Mouse (Mus musculus): ENCODE measurements around the gene Creld2. TPM values are rescaled to one million over a fixed set of nuclear protein-coding genes. Genes with fewer than 3 reads are reported as not detected.
A peak's percentile ranks its signal among the peaks of the same experiment; 100 is the strongest.

The Creld2 gene
- polyA plus RNA-seq, 1 experiment = 37.5 TPM

DNA sequence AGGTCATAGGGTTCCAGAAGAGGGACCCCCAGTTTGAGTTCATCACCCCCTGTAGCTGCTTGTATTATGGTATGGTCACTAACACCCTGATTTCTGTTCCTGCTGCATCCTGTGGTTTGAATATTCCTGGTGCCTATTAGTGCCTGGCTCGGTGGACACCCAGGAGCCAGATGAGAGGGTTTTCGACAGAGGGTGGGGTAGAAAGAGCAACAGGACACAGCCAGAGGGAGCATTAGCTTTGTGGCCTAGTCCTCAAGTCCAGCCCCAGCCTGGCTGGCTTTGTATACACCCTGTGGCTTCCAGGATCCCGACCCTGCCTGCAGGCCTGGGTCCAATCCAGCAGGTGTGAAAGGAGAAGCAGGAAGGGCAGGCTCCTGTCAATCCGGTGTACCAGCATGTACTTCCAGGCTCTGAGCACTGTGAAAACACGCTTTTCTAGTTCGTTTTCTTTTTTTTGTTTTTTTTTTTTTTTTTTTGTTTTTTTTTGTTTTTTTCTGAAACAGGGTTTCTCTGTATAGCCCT lies 36.5 kb downstream of the Creld2 start:
- Histone ChIP-seq H3K4me3 (replicated peaks; ENCODE audit: extremely low read depth, low read depth, low read length) (no peak overlapping the region), H3K4me1 (ENCODE audit: control insufficient read depth, insufficient read depth, low read length) (peaks cover 21% of the 10 kb centered on the region)
- no peak for DNase-seq
- 72% methylated on average over 6 of the region's 6 CpGs for WGBS
- no peak for TF ChIP-seq POLR2A (IDR thresholded peaks at IDR 0.05; ENCODE audit: borderline replicate concordance, extremely low read depth, low read depth, low read length)
- no peak for TF ChIP-seq CTCF (IDR thresholded peaks at IDR 0.05; ENCODE audit: insufficient read depth, low read length)

- H3K4me3 ChIP-seq (replicated peaks; ENCODE audit: extremely low read depth, low read depth, low read length) = no peak overlapping the region
- peak; percentile 9 for DNase-seq
- WGBS = 92% methylated on average over 5 of the region's 5 CpGs
- peaks cover 21% of the 10 kb centered on the region for H3K4me1 ChIP-seq (ENCODE audit: control insufficient read depth, insufficient read depth, low read length)
- TF ChIP-seq CTCF (IDR thresholded peaks at IDR 0.05; ENCODE audit: insufficient read depth, low read length) = no peak
- TF ChIP-seq POLR2A (IDR thresholded peaks at IDR 0.05; ENCODE audit: borderline replicate concordance, extremely low read depth, low read depth, low read length) = no peak
Observed at GRCm38 (mm10) chr15:88856613-88857012, 37.2 kb downstream of the Creld2 start.

DNA sequence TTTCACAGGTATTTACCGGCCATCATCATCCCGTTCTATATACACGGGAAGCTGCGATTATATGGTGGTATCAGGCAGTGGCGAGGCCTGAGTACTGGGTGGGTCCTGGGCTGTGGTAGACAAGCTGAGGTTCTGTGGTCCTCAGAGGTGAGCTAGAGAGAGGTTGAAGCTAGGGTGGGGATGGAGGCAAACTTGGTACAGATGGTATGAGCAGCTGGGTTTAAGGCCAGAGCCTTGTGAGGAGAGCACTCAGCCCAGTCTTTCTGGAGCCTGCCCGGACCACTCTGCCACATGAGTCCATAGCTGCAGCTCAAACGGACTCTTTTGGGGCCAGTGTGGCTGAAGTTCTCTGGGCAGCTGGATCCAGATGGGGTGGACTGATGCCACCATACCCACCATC lies 37.9 kb downstream of the Creld2 start:
- no peak for TF ChIP-seq CTCF (IDR thresholded peaks at IDR 0.05; ENCODE audit: insufficient read depth, low read length)
- TF ChIP-seq POLR2A (IDR thresholded peaks at IDR 0.05; ENCODE audit: borderline replicate concordance, extremely low read depth, low read depth, low read length) = no peak
- Histone ChIP-seq H3K4me1 (ENCODE audit: control insufficient read depth, insufficient read depth, low read length) (peaks cover 20% of the 10 kb centered on the region), H3K4me3 (replicated peaks; ENCODE audit: extremely low read depth, low read depth, low read length) (no peak overlapping the region)
- DNase-seq = no peak
- WGBS = 96% methylated on average over 7 of the region's 7 CpGs

GRCm38 (mm10) chr15:88858141-88858541 lies 38.7 kb downstream of the Creld2 start:
- TF ChIP-seq POLR2A (IDR thresholded peaks at IDR 0.05; ENCODE audit: borderline replicate concordance, extremely low read depth, low read depth, low read length) = no peak
- TF ChIP-seq CTCF (IDR thresholded peaks at IDR 0.05; ENCODE audit: insufficient read depth, low read length) = no peak
- no peak overlapping the region for H3K4me3 ChIP-seq (replicated peaks; ENCODE audit: extremely low read depth, low read depth, low read length)
- DNase-seq = no peak
- 67% methylated on average over 3 of the region's 3 CpGs for WGBS
- H3K4me1 ChIP-seq (ENCODE audit: control insufficient read depth, insufficient read depth, low read length) = peaks cover 20% of the 10 kb centered on the region

DNA sequence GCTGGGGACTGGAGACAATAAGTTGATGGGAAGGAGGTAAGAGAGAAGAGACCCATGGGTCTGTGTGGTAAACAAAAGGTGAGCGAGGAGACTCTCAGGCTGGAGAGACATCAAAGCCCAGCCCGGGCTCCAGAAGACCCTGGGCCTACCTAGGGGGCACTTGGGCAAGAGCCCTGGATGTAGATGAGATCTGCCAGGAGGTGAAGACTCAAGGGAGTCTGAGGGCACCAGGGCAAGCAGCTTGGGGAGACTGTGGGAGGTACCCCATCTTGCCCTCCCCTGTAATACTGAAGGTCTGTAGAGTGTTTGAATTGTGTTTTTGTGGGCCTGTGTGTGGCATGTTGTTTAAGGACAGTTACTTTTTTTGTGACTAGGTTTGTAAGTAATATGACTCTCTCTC lies 39.3 kb downstream of the Creld2 start:
- H3K4me1 ChIP-seq (ENCODE audit: control insufficient read depth, insufficient read depth, low read length) = peaks cover 20% of the 10 kb centered on the region
- TF ChIP-seq CTCF (IDR thresholded peaks at IDR 0.05; ENCODE audit: insufficient read depth, low read length) (no peak), POLR2A (IDR thresholded peaks at IDR 0.05; ENCODE audit: borderline replicate concordance, extremely low read depth, low read depth, low read length) (no peak)
- WGBS = 85% methylated on average over 2 of the region's 2 CpGs
- no peak for DNase-seq
- H3K4me3 ChIP-seq (replicated peaks; ENCODE audit: extremely low read depth, low read depth, low read length) = no peak overlapping the region

DNA sequence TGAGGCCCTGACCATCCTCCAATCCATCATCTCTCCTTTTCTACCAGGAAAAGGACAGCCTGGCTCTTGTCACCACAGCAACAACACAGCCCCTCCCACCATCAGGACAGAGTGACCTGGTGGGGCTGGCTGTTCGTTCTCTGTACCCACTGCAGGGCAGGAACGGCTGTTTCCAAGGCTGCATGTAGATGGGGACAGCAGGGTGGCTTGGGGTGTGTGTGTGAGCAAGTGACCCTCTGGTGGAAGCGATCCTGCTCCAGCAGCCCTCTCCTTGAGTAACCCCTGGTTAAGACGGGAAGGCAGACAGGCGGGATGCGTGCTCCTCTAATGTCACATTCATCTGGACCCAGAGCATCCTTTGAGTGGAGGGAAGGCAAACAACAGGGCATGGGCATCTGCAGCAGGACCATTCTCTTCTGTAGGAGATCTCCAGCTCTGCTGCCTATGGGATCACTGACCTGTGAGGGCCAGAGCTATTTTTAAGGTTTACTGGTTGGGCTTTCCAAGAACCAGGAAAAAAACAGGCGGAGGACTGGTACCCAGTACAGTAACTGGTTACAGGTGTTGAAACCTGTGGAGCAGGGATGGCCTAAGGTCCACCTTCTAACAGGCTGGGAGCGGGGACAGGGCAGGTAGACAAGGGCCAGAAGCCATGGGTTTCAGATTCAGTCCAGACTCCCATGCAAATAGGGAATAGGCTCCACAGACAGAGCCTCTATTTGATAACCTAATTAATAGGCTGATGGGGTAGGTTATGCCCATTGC lies 39.9 kb downstream of the Creld2 start:
- WGBS = 87% methylated on average over 8 of the region's 8 CpGs
- no peak for TF ChIP-seq POLR2A (IDR thresholded peaks at IDR 0.05; ENCODE audit: borderline replicate concordance, extremely low read depth, low read depth, low read length)
- no peak for TF ChIP-seq CTCF (IDR thresholded peaks at IDR 0.05; ENCODE audit: insufficient read depth, low read length)
- Histone ChIP-seq H3K4me3 (replicated peaks; ENCODE audit: extremely low read depth, low read depth, low read length) (no peak overlapping the region), H3K4me1 (ENCODE audit: control insufficient read depth, insufficient read depth, low read length) (peaks cover 20% of the 10 kb centered on the region)
- no peak for DNase-seq

GRCm38 (mm10) chr15:88860781-88861180 lies 41.3 kb downstream of the Creld2 start:
- DNase-seq = no peak
- no peak overlapping the region for H3K4me3 ChIP-seq (replicated peaks; ENCODE audit: extremely low read depth, low read depth, low read length)
- TF ChIP-seq CTCF (IDR thresholded peaks at IDR 0.05; ENCODE audit: insufficient read depth, low read length) = no peak
- no peak for TF ChIP-seq POLR2A (IDR thresholded peaks at IDR 0.05; ENCODE audit: borderline replicate concordance, extremely low read depth, low read depth, low read length)
- peaks cover 20% of the 10 kb centered on the region for H3K4me1 ChIP-seq (ENCODE audit: control insufficient read depth, insufficient read depth, low read length)
- 96% methylated on average over 3 of the region's 3 CpGs for WGBS

DNA sequence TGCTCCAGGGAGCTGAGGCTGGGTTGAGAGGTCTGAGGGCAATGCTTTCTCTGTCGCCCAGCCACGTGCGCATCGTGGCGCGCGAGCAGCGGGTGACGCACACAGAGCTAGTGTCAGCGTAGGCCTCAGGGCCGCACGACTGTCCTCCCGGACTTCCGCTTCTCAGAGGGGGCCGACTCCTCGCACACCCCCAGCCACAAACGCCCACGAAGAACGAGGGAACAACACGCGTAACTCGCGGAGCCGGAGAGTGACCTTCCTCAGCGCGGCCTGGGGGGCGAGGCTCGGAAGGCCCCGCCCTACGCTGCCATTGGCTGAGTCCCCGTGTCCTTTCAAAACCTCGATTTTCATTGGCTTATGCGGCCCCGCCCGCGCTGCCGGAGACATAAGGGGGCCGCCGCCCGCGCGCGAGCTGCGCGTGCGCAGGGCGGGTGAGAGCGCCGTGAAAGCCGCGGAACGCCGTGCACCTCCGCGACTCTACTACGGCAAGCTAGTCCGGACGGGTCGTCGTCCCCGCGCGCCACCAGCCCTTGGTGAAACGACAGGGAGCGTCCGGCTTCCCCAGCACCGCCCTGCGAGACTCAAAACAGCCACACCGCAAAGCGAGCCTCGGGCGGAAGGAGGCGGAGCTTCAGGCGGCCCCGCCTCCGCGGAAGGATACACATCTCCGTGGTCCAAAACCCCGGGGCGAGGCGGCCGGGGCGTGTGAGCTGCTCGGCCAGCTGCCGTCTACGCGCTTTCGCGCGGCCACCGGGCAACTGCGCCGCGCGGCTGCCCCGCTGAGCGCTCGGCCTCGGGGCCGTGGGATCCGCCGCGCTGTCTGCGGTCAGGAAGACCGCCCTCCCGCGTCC lies 42.6 kb downstream of the Creld2 start, which contains the start of gene Pim3:
Gene Pim3, plus strand, starts transcription at position 415 of the 851 bp plus-strand sequence.
- under 1% methylated on average over 107 of the region's 107 CpGs for WGBS
- peak; percentile 97 for DNase-seq
- H3K4me3 ChIP-seq (replicated peaks; ENCODE audit: extremely low read depth, low read depth, low read length) = peak within 1 kb of the TSS; percentile 92

GRCm38 (mm10) chr15:88862881-88863694 lies 43.6 kb downstream of the Creld2 start:
- under 1% methylated on average over 98 of the region's 98 CpGs for WGBS
- DNase-seq = peak; percentile 73
- Histone ChIP-seq H3K4me1 (ENCODE audit: control insufficient read depth, insufficient read depth, low read length) (peaks cover 34% of the 10 kb centered on the region), H3K4me3 (replicated peaks; ENCODE audit: extremely low read depth, low read depth, low read length) (peak overlapping the region; percentile 92)
- 0 out of 2 replicates have a peak, but pooled peaks have one; percentile 13 for TF ChIP-seq POLR2A (IDR thresholded peaks at IDR 0.05; ENCODE audit: borderline replicate concordance, extremely low read depth, low read depth, low read length)
- TF ChIP-seq CTCF (IDR thresholded peaks at IDR 0.05; ENCODE audit: insufficient read depth, low read length) = no peak

More for the DNA sequence above, 42.6 kb downstream of the Creld2 start, which contains the start of gene Pim3:
- TF ChIP-seq POLR2A (IDR thresholded peaks at IDR 0.05; ENCODE audit: borderline replicate concordance, extremely low read depth, low read depth, low read length) = peak; percentile 87
- no peak for TF ChIP-seq CTCF (IDR thresholded peaks at IDR 0.05; ENCODE audit: insufficient read depth, low read length)
- peaks cover 28% of the 10 kb centered on the region for H3K4me1 ChIP-seq (ENCODE audit: control insufficient read depth, insufficient read depth, low read length)
